Mouse (Mus musculus) gastrocnemius, postnatal 4 days (tissue): Measurements from ENCODE around the gene Gm36864. TPM values are rescaled to one million over a fixed set of nuclear protein-coding genes. Genes with fewer than 3 reads are reported as not detected.
"Not testable (repeated sequence)": the region's sequence is repeated elsewhere in the genome, so short reads cannot be mapped to it uniquely, and the experiment has no call there.

Source experiments
- DNase-seq, 2 experiments: peaks; one replicate each; pipeline ENCODE4 v3.0.0; 2021 to 2022; ENCODE audit warnings: low spot score in 2 of 2, mixed read lengths in 2 of 2
- long read RNA-seq, 2 experiments: library from polyadenylated mRNA; stranded (forward); transcript quantifications; one replicate each; pipeline ENCODE4 v2.0.0; 2021
- total RNA-seq, 2 experiments: library from RNA; stranded (reverse); gene quantifications; 2 replicates each; pipeline ENCODE4 v1.2.3; 2021

Gene Gm36864
- not detected for total RNA-seq
- long read RNA-seq, experiment 1: 0 reads
- long read RNA-seq, experiment 2: 0 reads

DNA sequence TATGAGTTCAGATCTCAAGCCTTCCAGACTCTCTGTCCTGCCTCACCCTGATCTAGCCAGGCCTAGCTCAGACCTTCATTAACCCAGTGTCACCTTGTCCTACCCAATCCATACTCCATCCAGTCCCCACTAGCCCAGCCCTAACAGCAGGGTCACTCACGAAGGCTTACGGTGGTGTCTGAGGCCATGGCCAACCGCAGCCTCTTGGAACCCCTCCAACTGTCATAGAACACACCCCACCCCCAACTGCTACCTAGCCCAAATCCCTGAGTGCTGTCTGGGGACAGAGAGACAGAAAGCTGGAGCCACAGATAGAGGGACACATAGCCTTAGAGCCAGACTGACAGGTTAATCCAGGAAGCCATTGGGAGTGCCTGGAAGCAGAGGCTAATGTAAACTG, at the start of gene Gm36864:
Gm36864 (plus strand) TSS at position 269 of the 400 bp plus-strand sequence.
- no peak for DNase-seq

DNA sequence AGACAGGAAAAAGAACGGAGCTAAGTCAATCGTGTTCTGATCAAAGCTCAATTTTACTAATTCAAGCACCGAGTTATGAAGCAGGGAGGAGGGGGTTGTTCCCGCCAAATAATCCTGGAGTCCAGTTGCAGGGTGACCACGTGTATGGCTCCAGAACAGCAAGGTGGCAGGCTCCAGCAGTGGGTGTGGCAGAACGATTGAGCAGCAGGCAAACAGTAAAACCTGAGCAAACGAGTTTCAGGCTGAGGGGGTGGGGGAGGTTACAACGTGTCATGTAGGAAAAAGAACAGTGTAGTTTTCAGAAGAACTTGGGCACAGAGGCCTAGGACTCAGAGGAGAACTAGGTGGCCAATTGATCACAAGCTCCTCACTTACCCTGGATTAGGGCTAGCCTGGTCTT, 49.5 kb upstream of the Gm36864 start:
- not testable (repeated sequence) for DNase-seq

DNA sequence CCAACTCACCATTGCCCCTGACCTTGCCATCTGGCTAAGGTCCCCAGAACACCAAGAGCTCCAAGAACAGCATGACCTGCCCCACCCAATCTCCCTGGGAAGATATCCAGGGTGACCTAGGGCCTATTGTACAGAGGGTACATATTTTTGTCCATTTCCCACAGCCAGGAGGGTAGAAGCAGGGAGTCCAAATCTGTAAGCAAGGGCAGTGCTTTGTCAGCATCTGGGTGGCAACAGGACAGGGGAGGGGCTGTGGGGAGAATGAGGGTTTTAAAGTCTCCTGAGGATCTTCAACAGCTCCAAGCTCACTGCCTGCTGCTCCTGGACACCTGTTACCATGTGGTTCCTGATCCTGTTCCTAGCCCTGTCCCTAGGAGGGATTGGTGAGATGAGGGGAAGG, 48.0 kb upstream of the Gm36864 start, which contains the start of gene Klk1b24:
Klk1b24 (plus strand) TSS at position 301 of the 400 bp plus-strand sequence.
- DNase-seq: not testable (repeated sequence)

DNA sequence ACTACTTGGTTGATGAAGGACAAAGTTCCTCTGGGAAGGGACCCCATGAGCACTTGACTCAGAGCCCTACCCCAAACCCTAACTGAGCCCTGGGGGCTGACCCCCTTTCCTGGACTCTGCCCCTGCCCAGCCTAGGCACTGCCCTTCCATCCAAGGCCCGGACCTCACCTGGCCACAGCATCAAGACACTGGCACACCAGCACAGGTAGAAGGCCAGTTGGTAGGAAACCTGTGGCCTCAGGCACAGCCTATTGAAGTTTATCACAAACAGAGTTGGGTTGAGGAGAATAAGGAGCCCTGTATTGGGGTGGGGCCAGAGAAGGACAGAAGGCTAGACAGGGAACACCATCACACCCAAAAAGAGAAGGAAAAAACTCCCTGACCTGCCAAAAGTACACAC, 42.5 kb upstream of the Gm36864 start:
- DNase-seq: not testable (repeated sequence)

DNA sequence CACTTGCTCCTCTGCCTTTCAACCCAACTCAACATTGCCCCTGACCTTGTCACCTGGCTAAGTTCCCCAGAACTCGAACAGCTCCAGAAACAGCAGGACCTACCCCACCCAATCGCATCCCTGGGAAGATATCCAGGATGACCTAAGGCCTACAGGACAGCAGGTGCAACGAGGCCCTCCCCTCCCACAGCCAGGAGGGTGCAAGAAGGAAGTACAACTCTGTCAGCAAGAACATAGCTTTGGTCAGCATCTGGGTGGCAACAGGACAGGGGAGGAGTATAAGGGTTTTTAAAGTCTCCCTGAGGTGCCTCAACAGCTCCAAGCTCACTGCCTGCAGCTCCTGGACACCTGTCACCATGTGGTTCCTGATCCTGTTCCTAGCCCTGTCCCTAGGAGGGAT, 38.1 kb upstream of the Gm36864 start, which contains the start of gene Klk1b3:
Klk1b3 (plus strand) TSS at position 301 of the 400 bp plus-strand sequence.
- no peak for DNase-seq

DNA sequence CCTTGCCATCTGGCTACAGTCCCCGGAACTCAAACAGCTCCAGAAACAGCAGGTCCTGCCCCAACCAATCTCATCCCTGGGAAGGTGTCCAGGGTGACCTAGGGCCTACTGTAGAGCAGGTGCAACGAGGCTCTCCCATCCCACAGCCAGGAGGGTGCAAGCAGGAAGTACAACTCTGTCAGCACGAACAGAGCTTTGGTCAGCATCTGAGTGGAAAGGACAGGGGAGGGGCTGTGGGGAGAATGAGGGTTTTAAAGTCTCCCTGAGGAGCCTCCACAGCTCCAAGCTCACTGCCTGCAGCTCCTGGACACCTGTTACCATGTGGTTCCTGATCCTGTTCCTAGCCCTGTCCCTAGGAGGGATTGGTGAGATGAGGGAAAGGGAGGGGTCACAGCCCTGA, 28.8 kb upstream of the Gm36864 start, which contains the start of gene Klk1b4:
Klk1b4 (plus strand) TSS at position 301 of the 400 bp plus-strand sequence.
- DNase-seq: not testable (repeated sequence)

DNA sequence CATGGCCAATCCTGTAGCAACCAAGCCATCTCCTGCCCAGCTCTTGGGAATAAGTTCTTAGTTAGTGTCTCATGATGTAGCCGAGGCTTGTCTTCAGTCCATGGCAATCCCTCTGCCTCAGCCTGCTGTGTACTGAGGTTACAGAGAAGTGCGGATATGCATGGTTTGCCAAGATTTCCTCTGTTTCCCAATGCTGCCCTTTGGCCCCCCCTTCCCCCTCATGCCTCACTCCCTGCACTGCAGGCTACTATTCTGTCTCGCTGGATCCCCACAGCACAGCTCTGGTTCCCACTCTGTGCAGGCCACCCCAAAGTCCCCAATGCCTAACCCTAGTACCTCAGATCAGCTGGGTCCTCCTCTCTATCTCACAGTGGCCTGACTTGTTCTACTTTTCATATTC, 27.7 kb upstream of the Gm36864 start:
- no peak for DNase-seq

DNA sequence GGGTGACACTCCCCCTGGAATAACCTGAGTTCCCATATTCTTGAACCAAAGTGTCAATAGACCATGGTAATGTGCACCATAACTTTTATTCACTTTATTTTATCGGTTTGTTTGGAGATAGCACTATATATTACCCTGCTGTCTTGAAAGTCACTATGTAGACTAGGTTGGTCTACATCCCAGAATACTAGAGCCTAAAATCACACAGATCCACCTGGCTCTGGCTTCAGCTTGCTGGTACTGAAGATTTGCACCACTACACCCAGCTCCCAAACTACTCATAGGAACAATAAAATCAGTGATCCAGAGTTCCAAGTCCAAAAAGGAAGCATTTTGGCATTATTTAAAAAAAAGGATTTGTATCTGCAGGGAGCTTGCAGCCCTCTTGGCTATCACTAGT, 20.3 kb upstream of the Gm36864 start, which contains the start of gene Klk1b5:
Klk1b5 (plus strand) TSS at position 301 of the 400 bp plus-strand sequence.
- no peak for DNase-seq

DNA sequence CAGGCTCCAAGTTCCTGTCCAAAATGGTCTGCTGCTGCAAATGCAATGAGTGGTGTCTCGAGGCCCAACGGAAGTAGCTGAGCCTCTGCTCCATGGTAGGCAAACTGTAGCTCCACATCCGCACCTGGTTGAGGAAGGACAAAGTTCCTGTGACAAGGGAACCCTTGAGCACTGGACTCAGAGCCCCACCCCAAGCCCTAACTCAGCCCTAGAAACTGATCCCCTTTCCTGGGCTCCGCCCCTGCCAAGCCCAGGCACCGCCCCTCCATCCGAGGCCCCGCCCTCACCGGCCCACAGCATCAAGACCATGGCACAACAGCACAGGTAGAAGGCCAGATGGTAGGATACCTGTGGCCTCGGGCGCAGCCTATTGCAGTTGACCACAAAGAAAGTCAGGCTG, 14.4 kb upstream of the Gm36864 start:
- DNase-seq: not testable (repeated sequence)

DNA sequence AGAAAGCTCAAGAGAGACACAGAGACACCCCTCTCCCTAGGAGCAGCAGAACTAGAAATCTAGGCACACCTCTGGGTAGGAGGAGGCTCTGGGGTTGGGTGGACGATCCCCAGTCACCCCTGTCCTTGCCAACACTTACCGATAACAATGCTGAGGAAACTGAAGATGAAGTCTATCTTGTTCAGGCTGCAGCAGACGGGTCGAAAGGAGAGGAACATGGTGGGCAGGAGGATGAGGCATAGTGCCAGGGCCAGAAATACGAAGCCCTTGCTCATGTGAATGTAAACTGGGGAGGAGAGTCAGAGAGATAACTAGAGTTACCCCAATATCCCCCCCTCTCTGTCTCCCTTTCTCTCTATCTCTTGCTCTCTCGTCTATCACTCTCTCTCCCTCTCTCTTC, 13.6 kb upstream of the Gm36864 start:
- not testable (repeated sequence) for DNase-seq

DNA sequence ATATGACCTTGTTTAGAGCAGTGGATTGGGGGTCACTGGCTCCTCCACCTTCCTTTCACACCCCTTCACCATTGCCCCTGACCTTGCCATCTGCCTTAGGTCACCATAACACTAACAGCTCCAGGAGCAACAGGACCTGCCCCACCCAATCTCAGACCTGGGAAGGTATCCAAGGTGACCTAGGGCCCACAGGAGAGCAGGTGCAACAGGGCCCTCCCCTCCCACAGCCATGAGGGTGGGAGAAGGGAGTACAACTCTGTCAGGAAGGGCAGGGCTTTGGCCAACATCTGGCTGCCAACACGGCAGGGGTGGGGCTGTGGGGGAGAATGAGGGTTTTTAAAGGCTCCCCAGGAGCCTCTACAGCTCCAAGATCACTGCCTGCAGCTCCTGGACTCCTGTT, 10.9 kb upstream of the Gm36864 start, which contains the start of gene Klk1:
Klk1 (plus strand) TSS at position 285 of the 400 bp plus-strand sequence.
- no peak for DNase-seq

DNA sequence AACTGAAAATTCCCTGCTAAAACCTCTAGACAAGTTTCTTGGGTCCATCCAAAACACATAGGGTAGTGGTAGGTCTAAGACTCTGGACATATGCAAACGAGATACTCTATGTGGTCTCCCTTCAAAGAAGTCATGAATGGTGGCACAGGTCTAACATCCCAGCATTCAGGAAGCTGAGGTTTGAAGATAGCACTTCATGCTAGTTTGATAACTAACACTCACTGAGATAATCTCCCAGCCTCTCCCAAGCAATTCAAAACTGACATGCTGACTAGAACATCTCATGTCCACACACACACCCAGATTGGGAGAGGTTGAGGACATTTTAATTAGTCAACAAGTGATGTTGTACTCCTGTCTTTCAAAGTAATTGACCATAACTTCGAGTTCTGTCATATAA, 3.9 kb downstream of the Gm36864 start:
- DNase-seq: no peak

DNA sequence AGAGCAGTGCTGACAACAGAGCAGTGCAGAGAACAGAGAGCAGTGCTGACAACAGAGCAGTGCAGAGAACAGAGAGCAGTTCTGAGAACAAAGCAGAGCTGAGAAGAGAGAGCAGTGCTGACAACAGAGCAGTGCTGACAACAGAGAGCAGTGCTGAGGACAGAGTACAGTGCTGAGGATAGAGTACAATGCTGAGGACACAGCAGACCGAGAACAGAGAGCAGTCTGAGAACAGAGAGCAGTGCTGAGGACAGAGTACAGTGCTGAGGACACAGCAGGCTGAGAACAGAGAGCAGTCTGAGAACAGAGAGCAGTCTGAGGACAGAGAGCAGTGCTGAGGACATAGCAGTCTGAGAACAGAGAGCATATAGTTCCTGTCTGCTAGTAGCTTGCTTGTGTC, 4.7 kb downstream of the Gm36864 start:
- DNase-seq: no peak

DNA sequence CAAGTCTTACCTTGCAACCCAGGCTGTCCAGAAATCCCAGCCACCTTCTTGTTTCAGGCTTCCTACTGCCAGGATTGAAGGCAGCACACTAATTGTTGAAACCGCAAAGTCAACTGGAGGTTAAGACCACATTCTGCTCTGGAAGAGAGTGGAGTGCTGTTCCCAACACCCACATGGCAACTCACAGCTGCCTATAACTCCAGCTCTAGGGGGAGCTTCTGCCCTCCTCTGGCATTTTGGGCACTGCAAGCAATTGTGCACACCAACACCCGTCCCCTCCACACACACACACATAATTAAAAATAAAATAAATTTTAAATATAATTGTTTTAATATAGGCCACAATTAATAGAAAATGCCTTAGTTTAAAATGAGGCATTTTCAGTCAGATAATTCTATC, 5.2 kb downstream of the Gm36864 start:
- DNase-seq: no peak

DNA sequence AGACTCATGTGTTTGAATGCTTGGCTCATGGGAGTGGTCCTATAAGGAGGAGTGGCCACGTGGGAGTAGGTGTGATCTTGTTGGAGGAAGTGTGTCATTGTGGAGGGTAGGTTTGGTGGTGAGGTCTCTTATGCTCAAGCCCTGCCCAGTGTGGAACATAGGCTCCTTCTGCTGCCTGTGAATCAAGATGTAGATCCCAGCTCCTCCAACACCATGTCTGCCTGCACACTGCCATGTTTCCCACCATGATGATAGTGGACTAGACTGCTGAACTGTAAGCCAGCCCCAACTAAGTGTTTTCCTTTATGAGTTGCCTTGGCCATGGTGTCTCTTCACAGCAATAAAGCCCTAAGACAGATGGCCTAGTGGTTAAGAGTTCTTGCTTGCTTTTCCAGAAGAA, 8.1 kb downstream of the Gm36864 start:
- DNase-seq: no peak

DNA sequence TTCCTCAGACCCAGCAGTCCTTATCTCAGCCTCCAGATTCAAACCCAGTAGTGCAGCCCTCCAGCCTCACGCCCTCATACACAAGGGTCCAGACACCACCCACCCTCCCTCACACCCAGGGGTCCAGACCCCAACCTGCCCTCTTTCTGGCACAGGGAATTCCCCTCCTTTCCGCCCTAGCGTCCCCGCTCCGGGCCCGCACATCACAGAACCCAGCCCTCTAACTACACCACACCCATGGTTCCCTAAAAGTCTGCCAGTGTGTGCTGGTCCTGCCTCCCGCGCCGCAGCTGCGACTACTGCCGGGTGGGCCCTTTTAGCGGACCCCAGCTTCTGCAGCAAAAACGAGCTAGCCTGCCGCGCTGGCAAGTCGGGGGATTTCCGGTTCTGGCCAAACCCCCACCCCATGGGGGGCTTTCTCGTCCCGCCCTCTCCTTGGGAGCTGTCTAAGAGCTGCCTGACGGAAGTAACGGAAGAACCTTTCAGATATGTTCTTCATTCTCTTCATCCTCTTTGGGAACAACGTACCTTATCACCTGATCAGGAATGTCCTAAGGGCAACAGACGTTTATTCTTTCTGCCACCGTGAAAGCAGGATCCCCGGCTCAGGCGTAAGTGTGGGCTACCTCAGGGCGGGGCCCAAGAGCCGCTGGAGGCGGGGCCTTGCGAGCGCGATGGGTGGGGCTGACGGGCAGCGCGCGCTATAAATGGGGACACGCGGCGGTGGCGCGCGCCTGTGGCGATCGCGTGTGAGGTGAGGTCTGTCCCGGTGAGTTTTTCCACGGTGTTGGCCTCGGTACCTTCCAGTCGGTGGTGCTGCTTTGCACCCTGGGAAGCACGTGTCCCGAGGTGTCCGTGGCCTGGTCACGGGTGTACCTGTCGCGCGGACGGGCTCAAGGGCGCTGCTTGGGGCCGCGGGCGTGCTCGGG, 10.3 kb downstream of the Gm36864 start, which contains the start of the genes 1700028J19Rik and 2410002F23Rik:
1700028J19Rik (minus strand) TSS at position 641 of the 929 bp plus-strand sequence.
2410002F23Rik (plus strand) TSS at position 668 of the 929 bp plus-strand sequence.
- peak; percentile 86 to 92 for DNase-seq

DNA sequence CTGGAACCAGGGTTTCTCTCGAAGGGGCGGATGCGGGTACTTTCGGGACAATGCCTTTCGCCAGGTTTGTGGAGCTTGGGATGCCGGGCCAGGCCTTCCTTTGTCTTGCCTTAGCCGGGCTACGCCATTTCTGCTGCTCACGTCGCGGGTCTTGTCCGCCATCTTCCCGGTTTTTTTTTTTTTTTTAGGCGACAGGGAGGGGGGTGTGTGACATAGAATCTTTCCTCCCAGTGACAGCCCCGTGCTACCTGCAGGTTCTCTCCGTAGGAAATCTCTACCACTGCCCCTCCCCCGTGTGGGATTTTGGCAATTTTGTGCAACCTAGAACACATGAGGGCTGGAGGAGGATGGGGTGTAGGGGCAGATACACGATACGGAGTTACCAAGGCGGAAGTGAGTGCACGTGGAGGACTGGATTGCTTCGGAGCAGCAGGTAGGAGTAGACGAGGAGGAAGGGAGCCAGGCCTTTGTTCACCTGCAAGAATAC, 11.1 kb downstream of the Gm36864 start:
- no peak for DNase-seq

DNA sequence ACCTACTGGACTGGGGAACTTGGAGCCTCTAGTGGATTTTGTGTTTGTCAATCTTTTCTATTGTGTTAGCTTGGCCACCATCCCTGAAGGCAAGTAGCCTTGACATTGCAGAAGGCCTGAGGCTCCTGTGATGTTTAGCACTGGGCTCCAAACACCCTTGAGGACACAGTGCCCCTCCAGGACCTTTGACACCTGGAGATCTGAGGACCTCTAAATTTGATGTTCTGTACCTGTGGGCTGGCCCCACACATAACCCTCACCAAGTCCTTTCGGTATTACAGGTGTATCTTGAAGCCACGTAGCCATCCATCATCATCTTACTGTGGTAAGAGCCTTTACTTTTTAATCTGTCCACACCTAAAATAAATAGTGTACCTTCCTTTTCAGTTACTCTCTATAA, 12.0 kb downstream of the Gm36864 start:
- no peak for DNase-seq

DNA sequence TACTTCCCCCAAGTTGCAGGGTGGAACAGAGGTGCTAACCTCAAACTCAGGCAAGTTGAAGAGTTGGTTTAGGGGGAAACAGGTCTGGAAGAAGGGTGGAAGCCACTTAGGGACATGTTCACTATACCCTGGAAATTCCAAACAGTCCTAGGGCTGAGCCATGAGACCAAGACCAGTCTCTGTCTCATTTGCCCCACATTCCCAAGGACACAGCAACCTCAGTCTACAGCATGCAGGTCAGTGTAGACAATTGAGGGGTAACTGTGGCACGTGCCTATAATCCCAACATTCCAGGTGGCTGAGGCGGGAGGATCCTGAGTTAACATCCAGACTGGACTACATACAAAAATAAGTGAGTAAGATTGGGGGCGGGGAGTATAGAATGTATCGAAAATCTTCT, 13.3 kb downstream of the Gm36864 start:
- no peak for DNase-seq

DNA sequence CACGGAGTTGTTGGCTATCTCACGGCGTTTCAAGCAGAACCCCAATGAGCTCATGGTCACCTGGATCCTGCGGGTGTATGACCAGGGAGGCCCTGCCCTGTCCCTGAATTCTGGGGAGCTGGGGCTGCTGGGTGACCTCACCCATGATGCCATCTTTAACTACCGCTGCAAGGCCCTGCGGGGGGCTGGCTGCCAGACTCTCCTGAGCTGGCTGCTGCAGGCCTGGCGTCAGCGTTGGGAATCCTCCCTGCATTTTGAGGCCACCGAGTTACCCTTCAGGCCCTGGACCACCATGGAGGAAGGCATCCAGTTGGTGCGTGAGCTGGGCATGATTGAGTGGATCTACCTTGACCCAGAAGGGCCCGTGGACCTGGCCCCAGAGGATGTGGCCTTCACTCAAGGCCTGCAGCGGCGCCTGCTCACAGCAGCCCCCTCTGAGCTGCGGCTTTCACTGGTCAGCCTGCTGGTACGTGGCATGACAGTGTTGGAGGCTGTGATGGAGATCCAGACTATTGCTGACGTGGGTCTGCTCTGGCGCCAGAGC, 14.8 kb downstream of the Gm36864 start:
- DNase-seq: not testable (repeated sequence)

DNA sequence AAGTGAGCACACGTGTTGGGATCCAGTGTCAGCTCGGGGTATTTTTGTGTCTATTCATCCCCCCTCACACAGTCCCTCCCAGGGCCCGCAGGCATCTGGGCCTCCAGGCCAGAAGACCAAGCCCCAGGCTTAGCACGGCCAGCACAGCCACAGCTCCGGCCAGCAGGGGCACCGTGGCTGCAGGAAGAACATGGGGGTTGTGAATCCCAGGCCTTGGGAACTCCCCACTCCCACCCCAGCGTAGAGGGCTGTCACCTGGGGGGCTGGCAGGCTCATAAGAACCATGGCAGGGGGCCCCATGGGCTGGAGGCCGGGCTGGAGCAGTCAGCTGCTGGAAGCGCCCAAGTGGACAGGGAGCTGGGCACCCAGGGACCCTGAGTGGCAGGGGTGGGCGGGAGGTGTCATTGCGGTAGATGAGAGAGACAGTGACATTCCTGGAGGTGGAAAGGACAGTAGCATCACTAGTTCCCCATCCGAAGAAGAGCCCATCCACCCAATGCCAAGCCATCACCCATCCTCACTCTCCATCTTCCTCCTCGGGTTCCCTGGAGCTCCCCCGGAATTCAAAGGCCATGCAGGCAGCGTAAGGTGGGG, 17.1 kb downstream of the Gm36864 start:
- no peak for DNase-seq
